Mouse (Mus musculus): ENCODE results near the gene Gm21985.

DNA sequence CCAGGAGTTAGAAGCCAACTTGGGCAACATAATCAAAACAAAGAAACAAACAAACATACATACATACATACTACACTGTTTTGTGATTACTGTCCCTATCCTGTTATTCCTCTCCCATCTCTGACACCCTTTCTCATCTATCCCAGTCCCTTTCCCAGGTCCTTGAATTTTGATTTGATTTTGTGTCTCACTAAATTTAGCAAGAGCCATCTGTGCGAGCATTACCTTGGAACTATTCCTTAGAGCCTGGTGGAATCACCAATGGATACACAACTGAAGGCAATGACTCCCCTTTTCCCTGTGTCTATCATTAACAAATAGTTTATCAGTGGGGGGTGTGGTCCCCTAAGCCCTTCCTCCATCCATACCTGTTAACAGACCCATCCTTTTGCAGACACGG lies 26.7 kb downstream of the Gm21985 start:
- TF ChIP-seq CTCF (IDR thresholded peaks at IDR 0.05; ENCODE audit: borderline replicate concordance, extremely low read depth, insufficient read depth, insufficient read length), result no peak
- TF ChIP-seq POLR2A (IDR thresholded peaks at IDR 0.05; ENCODE audit: borderline replicate concordance, extremely low read depth, insufficient read depth, insufficient read length, poor library complexity, severe bottlenecking), result no peak

Measured in brain, embryonic 14.5 days (tissue).